Mouse (Mus musculus): ENCODE results near the gene A730061H03Rik. TPM values are rescaled to one million over a fixed set of nuclear protein-coding genes. Genes with fewer than 3 reads are reported as not detected.

The A730061H03Rik gene
- total RNA-seq, 2 experiments from 2014 or later, result 0.86 to 1.8 TPM

GRCm38 (mm10) chr14:55513927-55514326 lies 46.3 kb downstream of the A730061H03Rik start:
- Histone ChIP-seq H3K4me3 (no peak overlapping the region), H3K27ac (no peak overlapping the region)
- no peak for TF ChIP-seq CTCF (IDR thresholded peaks at IDR 0.05)
- no peak for DNase-seq (ENCODE audit: extremely low spot score in 1 of 2, low spot score in 2 of 2)
- intact Hi-C loops (cut with DNase I), result no loop called here

GRCm38 (mm10) chr14:55511037-55511436 lies 49.2 kb downstream of the A730061H03Rik start:
- intact Hi-C loops (cut with DNase I), result no loop called here
- Histone ChIP-seq H3K27ac (peak overlapping the region; percentile 92), H3K4me3 (peak overlapping the region; percentile 60)
- peak; percentile 65 to 72 for DNase-seq (ENCODE audit: extremely low spot score in 1 of 2, low spot score in 2 of 2)
- TF ChIP-seq CTCF (IDR thresholded peaks at IDR 0.05), result no peak

- TF ChIP-seq CTCF (IDR thresholded peaks at IDR 0.05), result no peak
- Histone ChIP-seq H3K27ac (peak within 1 kb of the TSS; percentile 92), H3K4me3 (peak within 1 kb of the TSS; percentile 60)
- intact Hi-C loops (cut with DNase I), result loop anchor here (1.0 kb wide), 1 partner anchor 9 kb away; no protein-coding TSS in a partner anchor
- DNase-seq (ENCODE audit: extremely low spot score in 1 of 2, low spot score in 2 of 2), result peak; percentile 56 to 68
Observed at GRCm38 (mm10) chr14:55510125-55510731, 50.0 kb downstream of the A730061H03Rik start, which contains the start of gene Cpne6. Cpne6 (plus strand) TSS chr14:55510445.

Other genes with a start within 250 kb of the A730061H03Rik start
- 10 to 100 TPM; 16.8 to 20.4 TPM for gene Dhrs4, start 81.6 kb downstream of the A730061H03Rik start, total RNA-seq (2021)
- gene Carmil3, start 69.8 kb downstream of the A730061H03Rik start, total RNA-seq (2021), result 10 to 100 TPM; 48.6 to 55.8 TPM
- 100 to 1,000 TPM; 209 to 225 TPM for gene Cpne6, start 50.0 kb downstream of the A730061H03Rik start, total RNA-seq (2021)
- gene Nrl, start 35.4 kb downstream of the A730061H03Rik start, total RNA-seq (2021), result under 1 TPM; 0.29 to 0.84 TPM
- 10 to 100 TPM; 31.1 to 36.0 TPM for gene Pck2, start 20.1 kb downstream of the A730061H03Rik start, total RNA-seq (2021)
- 10 to 100 TPM; 76.8 to 80.8 TPM for gene Dcaf11, start 400 bp downstream of the A730061H03Rik start, total RNA-seq (2021)
- not detected for gene Fitm1, start 15.2 kb upstream of the A730061H03Rik start, total RNA-seq (2021)
- gene Psme1, start 17.7 kb upstream of the A730061H03Rik start, total RNA-seq (2021), result 10 to 100 TPM; 46.8 to 51.6 TPM
- 10 to 100 TPM; 49.8 to 50.3 TPM for gene Emc9, start 24.9 kb upstream of the A730061H03Rik start, total RNA-seq (2021)
- 10 to 100 TPM; 46.0 to 60.3 TPM for gene Psme2, start 30.7 kb upstream of the A730061H03Rik start, total RNA-seq (2021)
- gene Rnf31, start 31.3 kb upstream of the A730061H03Rik start, total RNA-seq (2021), result 10 to 100 TPM; 40.9 to 43.4 TPM
- gene Irf9, start 43.2 kb upstream of the A730061H03Rik start, total RNA-seq (2021), result 10 to 100 TPM; 13.0 to 16.4 TPM
- 1 to 10 TPM; 2.7 to 2.8 TPM for gene Rec8, start 57.6 kb upstream of the A730061H03Rik start, total RNA-seq (2021)
- gene Ipo4, start 75.6 kb upstream of the A730061H03Rik start, total RNA-seq (2021), result 100 to 1,000 TPM; 118 to 130 TPM
- gene Gm49378, start 77.5 kb upstream of the A730061H03Rik start, total RNA-seq (2021), result 1 to 10 TPM; 3.5 to 6.1 TPM
- 10 to 100 TPM; 37.8 to 41.0 TPM for gene Tm9sf1, start 83.4 kb upstream of the A730061H03Rik start, total RNA-seq (2021)
- 1 to 10 TPM in 1 of 2 experiments, under 1 TPM in 1; 0.91 to 1.2 TPM for gene Tssk4, start 89.8 kb upstream of the A730061H03Rik start, total RNA-seq (2021)
- gene Mdp1, start 100.1 kb upstream of the A730061H03Rik start, total RNA-seq (2021), result 10 to 100 TPM; 40.6 to 41.6 TPM
- 10 to 100 TPM; 21.1 to 23.2 TPM for gene Gmpr2, start 111.5 kb upstream of the A730061H03Rik start, total RNA-seq (2021)
- gene Nedd8, start 111.7 kb upstream of the A730061H03Rik start, total RNA-seq (2021), result 100 to 1,000 TPM; 294 to 309 TPM
- 10 to 100 TPM; 14.1 to 16.3 TPM for gene Tinf2, start 121.4 kb upstream of the A730061H03Rik start, total RNA-seq (2021)
- not detected for gene Tgm1, start 153.5 kb upstream of the A730061H03Rik start, total RNA-seq (2021)
- gene Rabggta, start 161.9 kb upstream of the A730061H03Rik start, total RNA-seq (2021), result 10 to 100 TPM; 50.2 to 51.3 TPM
- 10 to 100 TPM; 76.5 to 88.8 TPM for gene Dhrs1, start 185.3 kb upstream of the A730061H03Rik start, total RNA-seq (2021)
- gene Nop9, start 185.3 kb upstream of the A730061H03Rik start, total RNA-seq (2021), result 10 to 100 TPM in 1 of 2 experiments, 1 to 10 TPM in 1; 9.6 to 12.9 TPM
- gene Cideb, start 198.1 kb upstream of the A730061H03Rik start, total RNA-seq (2021), result 1 to 10 TPM; 2.5 to 2.7 TPM
- under 1 TPM; 0.33 to 0.38 TPM for gene Ltb4r2, start 201.0 kb upstream of the A730061H03Rik start, total RNA-seq (2021)
- gene Ltb4r1, start 205.6 kb upstream of the A730061H03Rik start, total RNA-seq (2021), result under 1 TPM; 0.33 to 0.50 TPM
- gene Adcy4, start 223.7 kb upstream of the A730061H03Rik start, total RNA-seq (2021), result 1 to 10 TPM; 3.0 to 6.3 TPM
- gene Ripk3, start 228.5 kb upstream of the A730061H03Rik start, total RNA-seq (2021), result 1 to 10 TPM; 1.2 to 1.3 TPM

All from left cerebral cortex, adult 2 months (tissue).